Mouse (Mus musculus) hindbrain, embryonic 16.5 days (tissue): ENCODE data around the gene BC029722. TPM values are rescaled to one million over a fixed set of nuclear protein-coding genes. Genes with fewer than 3 reads are reported as not detected.

Experiments used
- ATAC-seq: fragments of 200-750 bp; cut with Nextera tagmentation; 2 replicates; pipeline ENCODE4 v1.8.0; 2017; ENCODE audit warnings: moderate TSS enrichment, moderate library complexity
- H3K27ac ChIP-seq: fragments of 300-500 bp; sonication (generic); 2 replicates; pipeline ENCODE4 v1.5.1; 2014; ENCODE audit warnings: low read depth, mild to moderate bottlenecking, control low read depth, low read length, moderate library complexity
- H3K27me3 ChIP-seq: fragments of 300-500 bp; sonication (generic); replicated peaks from 2 replicates; pipeline ENCODE4 v1.6.1; 2014; ENCODE audit warnings: low read length; ENCODE audit not compliant: control insufficient read depth, insufficient read depth
- H3K36me3 ChIP-seq: fragments of 300-500 bp; sonication (generic); 2 replicates; pipeline ENCODE4 v1.6.1; 2014; ENCODE audit warnings: mild to moderate bottlenecking, low read length, moderate library complexity, mixed read lengths; ENCODE audit not compliant: control insufficient read depth, insufficient read depth
- H3K4me1 ChIP-seq: fragments of 300-500 bp; sonication (generic); 2 replicates; pipeline ENCODE4 v1.6.1; 2014; ENCODE audit warnings: low read depth, low read length; ENCODE audit not compliant: control insufficient read depth, insufficient read depth
- H3K4me2 ChIP-seq: fragments of 300-500 bp; sonication (generic); 2 replicates; pipeline ENCODE4 v1.6.1; 2014; ENCODE audit warnings: mild to moderate bottlenecking, low read length, control low read depth, moderate library complexity
- H3K4me3 ChIP-seq: fragments of 300-500 bp; sonication (generic); 2 replicates; pipeline ENCODE4 v1.5.1; 2014; ENCODE audit warnings: mild to moderate bottlenecking, low read length, control low read depth, moderate library complexity
- H3K9ac ChIP-seq: fragments of 300-500 bp; sonication (generic); 2 replicates; pipeline ENCODE4 v1.6.1; 2014; ENCODE audit warnings: low read depth, mild to moderate bottlenecking, control low read depth, low read length, moderate library complexity
- H3K9me3 ChIP-seq: fragments of 300-500 bp; sonication (generic); 2 replicates; pipeline ENCODE4 v1.6.1; 2014; ENCODE audit warnings: mild to moderate bottlenecking, low read length, moderate library complexity; ENCODE audit not compliant: control insufficient read depth
- WGBS: fragments of 180-500 bp; shearing (Covaris S2); extraction: QIAGEN DNeasy Blood & Tissue Kit; methylation state at CpG from one replicate; pipeline ENCODE4 v1.1.7; 2014; 5-methylcytosine and 5-hydroxymethylcytosine counted together
- polyA plus RNA-seq: library from polyadenylated mRNA; unstranded; fragments of >200 nt; fragmentation: Nextera tagmentation; extraction: Ambion mirVana; gene quantifications from 2 replicates; pipeline ENCODE4 v1.2.1, GENCODE M21; 2015

Gene BC029722
- polyA plus RNA-seq, 1 experiment from 2014 or later = 47.5 TPM

- 2% methylated on average over 52 of the region's 52 CpGs for WGBS
- no peak for ATAC-seq
These were observed 6.8 kb upstream of the BC029722 start for GRCm38 (mm10) chr2:155825904-155826629.

DNA sequence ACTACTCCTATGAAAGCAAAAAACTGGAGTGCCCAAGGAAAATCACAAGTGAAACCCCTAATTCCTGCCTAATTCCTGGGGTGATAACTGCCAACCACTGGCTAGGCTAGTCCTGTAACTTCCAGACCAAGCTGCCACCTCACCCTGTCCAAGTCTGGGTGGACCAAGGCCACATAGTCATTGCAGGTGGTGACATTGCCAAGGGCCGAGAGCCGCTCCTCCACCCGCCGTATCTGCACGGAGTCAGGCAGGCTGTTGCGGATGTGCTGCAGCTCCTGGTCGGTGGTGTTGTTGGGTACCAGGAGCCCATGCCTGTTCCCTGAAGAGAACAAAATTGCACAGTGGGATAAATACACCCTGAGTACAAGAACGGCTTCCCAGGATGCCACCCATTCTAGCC is 4.5 kb upstream of the BC029722 start:
- no peaks in the 10 kb centered on the region for H3K27me3 ChIP-seq
- no peak for ATAC-seq
- H3K9me3 ChIP-seq = no peaks in the 10 kb centered on the region
- peaks cover 13% of the 10 kb centered on the region for H3K36me3 ChIP-seq
- H3K4me2 ChIP-seq = no peak overlapping the region
- WGBS = 97% methylated on average over 8 of the region's 8 CpGs
- no peak overlapping the region for H3K9ac ChIP-seq
- H3K27ac ChIP-seq = no peak overlapping the region
- no peak overlapping the region for H3K4me3 ChIP-seq
- peaks cover 21% of the 10 kb centered on the region for H3K4me1 ChIP-seq

More at GRCm38 (mm10) chr2:155825904-155826629, 6.8 kb upstream of the BC029722 start:
- Histone ChIP-seq H3K4me3 (peak overlapping the region; percentile 83), H3K9ac (peak overlapping the region; percentile 75), H3K27ac (peak overlapping the region; percentile 80), H3K27me3 (no peaks in the 10 kb centered on the region), H3K9me3 (no peaks in the 10 kb centered on the region), H3K36me3 (peaks cover 13% of the 10 kb centered on the region), H3K4me2 (peak overlapping the region; percentile 97), H3K4me1 (peaks cover 16% of the 10 kb centered on the region)

GRCm38 (mm10) chr2:155820779-155821178 is 1.6 kb upstream of the BC029722 start:
- Histone ChIP-seq H3K9ac (no peak overlapping the region), H3K9me3 (no peaks in the 10 kb centered on the region), H3K4me1 (peaks cover 19% of the 10 kb centered on the region), H3K36me3 (peaks cover 16% of the 10 kb centered on the region), H3K4me2 (no peak overlapping the region), H3K27me3 (no peaks in the 10 kb centered on the region), H3K27ac (no peak overlapping the region), H3K4me3 (no peak overlapping the region)
- 94% methylated on average over 5 of the region's 5 CpGs for WGBS
- no peak for ATAC-seq

GRCm38 (mm10) chr2:155819449-155820251 is 424 bp upstream of the BC029722 start:
- ATAC-seq = no peak; the same call in 1 of the 2 replicates
- WGBS = 62% methylated on average over 6 of the region's 6 CpGs
- H3K9ac ChIP-seq = peak overlapping the region; percentile 80

DNA sequence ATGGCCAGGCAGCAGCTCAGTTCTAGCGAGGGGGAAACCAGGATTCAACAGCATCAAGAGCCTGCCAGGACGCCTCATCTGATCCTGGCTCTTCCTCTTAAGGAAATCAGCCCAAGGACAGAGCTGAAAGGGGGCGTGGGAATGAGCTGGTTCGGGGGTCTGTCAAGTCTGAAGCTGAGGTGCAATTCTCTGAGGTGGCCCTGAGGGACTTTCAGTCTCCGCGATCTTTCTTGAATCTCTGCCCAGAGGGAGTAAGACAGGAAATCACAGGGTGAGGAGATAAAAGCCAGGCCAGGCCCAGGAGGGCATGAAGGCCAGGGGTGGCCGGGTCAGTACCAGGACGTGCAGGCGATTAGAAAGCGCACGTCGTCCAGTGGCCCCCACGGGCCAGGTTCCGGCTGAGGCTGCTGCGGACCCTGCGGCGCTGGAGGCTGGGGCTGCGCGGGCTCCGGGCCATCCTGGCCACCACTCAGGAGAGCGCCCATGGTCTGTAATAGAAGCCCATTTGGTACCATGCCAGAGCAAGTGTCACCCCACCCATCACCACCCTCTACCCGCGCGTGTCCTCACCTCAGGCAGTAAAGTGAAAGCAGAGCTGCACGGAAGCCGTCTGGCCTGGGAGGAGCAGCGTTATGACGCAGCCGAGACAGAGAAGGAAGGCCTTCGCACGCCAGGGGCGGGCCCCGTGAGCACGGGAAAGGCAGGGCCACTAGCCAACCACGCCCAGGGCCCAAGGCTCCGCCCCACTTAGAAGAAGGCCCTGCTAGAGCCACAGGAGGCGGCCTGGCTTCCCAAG is 432 bp downstream of the BC029722 start:
- peaks cover 20% of the 10 kb centered on the region for H3K36me3 ChIP-seq
- 2% methylated on average over 37 of the region's 37 CpGs for WGBS
- peak overlapping the region; percentile 80 for H3K9ac ChIP-seq
- H3K9me3 ChIP-seq = no peaks in the 10 kb centered on the region
- peak overlapping the region; percentile 93 for H3K4me2 ChIP-seq
- ATAC-seq = peak; percentile 93
- H3K4me1 ChIP-seq = peaks cover 12% of the 10 kb centered on the region
- no peaks in the 10 kb centered on the region for H3K27me3 ChIP-seq
- peak overlapping the region; percentile 86 for H3K27ac ChIP-seq
- peak overlapping the region; percentile 58 for H3K4me3 ChIP-seq

More at GRCm38 (mm10) chr2:155819449-155820251, 424 bp upstream of the BC029722 start:
- H3K36me3 ChIP-seq = peaks cover 18% of the 10 kb centered on the region
- H3K4me1 ChIP-seq = peaks cover 12% of the 10 kb centered on the region
- H3K27me3 ChIP-seq = no peaks in the 10 kb centered on the region
- peak overlapping the region; percentile 86 for H3K27ac ChIP-seq
- no peaks in the 10 kb centered on the region for H3K9me3 ChIP-seq
- peak overlapping the region; percentile 58 for H3K4me3 ChIP-seq
- peak overlapping the region; percentile 93 for H3K4me2 ChIP-seq

DNA sequence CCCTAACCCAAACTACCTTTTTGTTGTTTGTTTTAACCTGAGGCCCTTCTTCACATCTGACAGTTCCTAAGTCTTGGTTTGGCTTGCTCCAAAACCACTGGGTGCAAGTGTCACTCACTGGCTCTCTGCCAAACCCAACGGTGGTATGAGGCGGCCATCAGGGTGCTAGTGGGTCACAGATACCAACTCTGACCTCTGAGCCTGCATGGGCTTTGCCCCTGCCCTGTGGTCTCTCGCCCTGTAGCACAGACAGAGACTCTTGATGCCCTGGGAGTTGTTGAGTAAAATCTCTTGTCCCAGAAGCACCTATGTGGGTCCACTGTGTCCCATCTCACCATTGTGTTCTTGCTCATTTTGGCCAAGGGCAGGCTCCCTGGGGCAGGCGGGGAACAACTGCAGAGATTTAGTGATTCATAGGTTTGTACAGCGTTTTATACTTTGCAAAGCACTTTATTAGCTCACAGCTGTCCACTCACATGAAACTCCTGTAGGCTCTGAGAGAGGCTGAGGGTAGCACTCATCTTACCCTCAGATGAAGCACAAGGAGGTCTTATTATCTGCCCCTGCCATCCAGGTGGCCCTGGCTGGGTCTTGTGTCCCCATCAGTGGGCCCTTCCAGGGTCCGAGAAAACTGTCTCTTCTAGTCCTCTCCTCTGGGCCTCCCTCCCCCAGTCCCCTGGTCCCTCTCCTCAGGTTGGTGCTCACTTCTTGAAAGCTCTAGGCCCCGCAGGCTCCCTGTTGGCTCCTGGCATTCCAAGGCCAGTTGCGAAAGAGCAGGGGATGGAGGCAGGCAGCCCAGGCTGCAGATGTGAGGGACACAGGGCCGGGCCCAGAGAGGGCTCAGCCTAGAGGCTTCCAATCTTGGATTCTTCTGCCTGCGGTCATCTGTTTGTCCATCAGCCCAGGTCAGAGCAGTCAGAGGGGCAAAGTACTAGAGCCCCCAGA is 1.7 kb downstream of the BC029722 start:
- Histone ChIP-seq H3K4me1 (peaks cover 12% of the 10 kb centered on the region), H3K4me3 (peak overlapping the region; percentile 58), H3K4me2 (peak overlapping the region; percentile 93), H3K9me3 (no peaks in the 10 kb centered on the region), H3K36me3 (peaks cover 12% of the 10 kb centered on the region; the same call in 1 of the 2 replicates), H3K27me3 (no peaks in the 10 kb centered on the region), H3K9ac (peak overlapping the region; percentile 80), H3K27ac (no peak overlapping the region)
- WGBS = 81% methylated on average over 10 of the region's 10 CpGs
- ATAC-seq = no peak

- no peak overlapping the region for H3K4me2 ChIP-seq
- no peaks in the 10 kb centered on the region for H3K9me3 ChIP-seq
- H3K27me3 ChIP-seq = no peaks in the 10 kb centered on the region
- 0 out of 2 replicates have a peak, but pooled peaks cover 8% of the 10 kb centered on the region for H3K36me3 ChIP-seq
- H3K4me1 ChIP-seq = peaks cover 12% of the 10 kb centered on the region
- no peak for ATAC-seq
- H3K4me3 ChIP-seq = no peak overlapping the region
- WGBS = 100% methylated on average over 1 of the region's 1 CpGs
- H3K9ac ChIP-seq = no peak overlapping the region
- no peak overlapping the region for H3K27ac ChIP-seq
These were observed 3.0 kb downstream of the BC029722 start for GRCm38 (mm10) chr2:155816179-155816578.

DNA sequence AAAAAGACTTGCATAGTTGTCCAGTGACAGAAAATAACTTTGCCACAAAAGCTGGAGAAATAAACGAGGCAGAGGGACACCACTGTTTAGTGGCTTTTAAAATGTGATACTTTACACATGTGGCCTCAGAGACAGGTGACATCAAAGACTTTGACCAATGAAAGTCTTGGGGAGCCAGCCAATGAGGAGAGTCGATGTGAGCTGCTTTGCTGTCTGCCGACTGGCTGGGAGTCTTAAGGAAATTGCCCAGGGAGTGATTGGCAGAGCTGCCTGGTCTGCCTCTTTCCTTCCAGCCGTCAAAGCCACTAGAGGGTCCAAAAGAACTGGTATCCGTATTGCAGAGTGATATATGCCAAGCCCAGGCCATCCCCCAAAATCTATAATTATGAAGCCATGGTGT is 4.4 kb downstream of the BC029722 start:
- Histone ChIP-seq H3K4me2 (no peak overlapping the region), H3K27me3 (no peaks in the 10 kb centered on the region), H3K27ac (no peak overlapping the region), H3K4me1 (peaks cover 12% of the 10 kb centered on the region), H3K9ac (no peak overlapping the region), H3K36me3 (peaks cover 19% of the 10 kb centered on the region), H3K9me3 (no peaks in the 10 kb centered on the region), H3K4me3 (no peak overlapping the region)
- no peak for ATAC-seq
- WGBS = 32% methylated on average over 5 of the region's 5 CpGs
